Mouse (Mus musculus): Measurements from ENCODE around the gene Tapt1. TPM values are rescaled to one million over a fixed set of nuclear protein-coding genes. Genes with fewer than 3 reads are reported as not detected.

Gene Tapt1
- polyA plus RNA-seq (2014; fragmentation: Illumina TruSeq; extraction: RNeasy Lipid Tissue Mini Kit (QIAGEN cat#74804); ENCODE audit: insufficient read depth, low read depth, low replicate concordance) = 22.5 TPM

GRCm38 (mm10) chr5:44226521-44227461, at the start of gene Tapt1:
Gene Tapt1, minus strand, starts transcription at chr5:44226626.

Other genes with a start within 250 kb of the Tapt1 start
- 25.5 TPM for gene Fgfbp1, start 244.8 kb downstream of the Tapt1 start, polyA plus RNA-seq (2014; fragmentation: Illumina TruSeq; extraction: RNeasy Lipid Tissue Mini Kit (QIAGEN cat#74804); ENCODE audit: insufficient read depth, low read depth, low replicate concordance)
- 14.2 TPM for gene Prom1, start 124.6 kb downstream of the Tapt1 start, polyA plus RNA-seq (2014; fragmentation: Illumina TruSeq; extraction: RNeasy Lipid Tissue Mini Kit (QIAGEN cat#74804); ENCODE audit: insufficient read depth, low read depth, low replicate concordance)